In the genomic region with DNA sequence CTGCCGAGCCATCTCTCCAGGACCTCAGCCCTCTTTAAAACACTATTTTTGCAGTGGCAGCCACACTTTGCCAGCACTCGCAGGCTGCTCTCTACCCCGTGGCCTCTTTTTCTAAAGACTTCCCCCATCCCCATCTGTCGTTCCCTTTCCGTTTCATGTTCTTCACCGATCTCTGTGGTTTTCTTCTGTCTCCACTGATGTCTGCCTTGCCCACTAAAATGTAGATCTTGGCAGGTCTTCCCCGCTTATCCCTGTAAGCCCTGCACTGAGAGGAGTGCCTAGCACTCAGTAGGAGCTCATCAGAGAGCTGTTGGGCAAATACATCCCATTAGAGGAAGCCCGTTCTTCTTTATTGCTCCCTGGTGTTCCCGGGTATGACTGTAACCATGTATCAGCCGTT, we compare ENCODE assay signal across 1 mouse cellular context.
TF ChIP-seq lines count a peak whose summit lies in the region.

No protein-coding gene starts in this region.

TF ChIP-seq in MEL, 35 proteins besides CTCF, POLR2A, EP300 and RAD21 (continued from another document):
- no peak for TF ChIP-seq ZNF384 (IDR thresholded peaks at IDR 0.05; ENCODE audit: low read depth, low read length)
- TF ChIP-seq UBTF (IDR thresholded peaks at IDR 0.05; ENCODE audit: borderline replicate concordance, insufficient read depth, low read depth, low read length) = no peak
- TF ChIP-seq SIN3A (IDR thresholded peaks at IDR 0.05; ENCODE audit: low read length) = peak; percentile 47
- TF ChIP-seq MYC (IDR thresholded peaks at IDR 0.05; ENCODE audit: low read depth, low read length) = no peak
- TF ChIP-seq TAL1 (IDR thresholded peaks at IDR 0.05; ENCODE audit: low read length) = no peak
- peak; percentile 54; the same call in 1 of the 2 replicates for TF ChIP-seq RCOR1 (IDR thresholded peaks at IDR 0.05; ENCODE audit: low read depth, low read length)
- TF ChIP-seq GABPA (IDR thresholded peaks at IDR 0.05; ENCODE audit: low read depth, low read length) = no peak
- no peak; the same call in 1 of the 2 replicates for TF ChIP-seq MAFK (IDR thresholded peaks at IDR 0.05; ENCODE audit: borderline replicate concordance, low read depth, low read length)
- TF ChIP-seq NELFE (IDR thresholded peaks at IDR 0.05; ENCODE audit: low read depth, low read length) = 0 out of 2 replicates have a peak, but pooled peaks have one; percentile 21
- TF ChIP-seq BHLHE40 (IDR thresholded peaks at IDR 0.05; ENCODE audit: borderline replicate concordance, low read depth, low read length) = no peak
- TF ChIP-seq GATA1 (IDR thresholded peaks at IDR 0.05; ENCODE audit: low read depth, low read length) = no peak
- no peak for TF ChIP-seq POLR2AphosphoS2 (IDR thresholded peaks at IDR 0.05; ENCODE audit: low read length)
- no peak for TF ChIP-seq USF1 (IDR thresholded peaks at IDR 0.05; ENCODE audit: low read depth, low read length)
- TF ChIP-seq CHD1 (IDR thresholded peaks at IDR 0.05; ENCODE audit: low read depth, low read length) = 0 out of 2 replicates have a peak, but pooled peaks have one; percentile 27
- peak; percentile 54; the same call in 1 of the 2 replicates for TF ChIP-seq ETS1 (IDR thresholded peaks at IDR 0.05; ENCODE audit: low read depth, low read length)
- TF ChIP-seq MAX (IDR thresholded peaks at IDR 0.05; ENCODE audit: low read length) = peak; percentile 33; the same call in 1 of the 2 replicates
- TF ChIP-seq NRF1 (IDR thresholded peaks at IDR 0.05; ENCODE audit: insufficient read depth, low read depth, low read length, poor library complexity, severe bottlenecking) = no peak
- no peak for TF ChIP-seq ZMIZ1 (IDR thresholded peaks at IDR 0.05; ENCODE audit: low read depth, low read length)
- 0 out of 2 replicates have a peak, but pooled peaks have one; percentile 4 for TF ChIP-seq ZC3H11A (IDR thresholded peaks at IDR 0.05; ENCODE audit: low read depth, low read length)
- 0 out of 2 replicates have a peak, but pooled peaks have one; percentile 36 for TF ChIP-seq HCFC1 (IDR thresholded peaks at IDR 0.05; ENCODE audit: low read depth, low read length)
- no peak for TF ChIP-seq E2F4 (IDR thresholded peaks at IDR 0.05; ENCODE audit: borderline replicate concordance, low read depth, low read length)
- TF ChIP-seq USF2 (IDR thresholded peaks at IDR 0.05; ENCODE audit: borderline replicate concordance in 1 of 2, insufficient read depth in 1 of 2, low read depth in 1 of 2, low read length in 2 of 2) = no peak
- TF ChIP-seq JUND (IDR thresholded peaks at IDR 0.05; ENCODE audit: low read depth, low read length) = no peak
TF ChIP-seq in MEL: peak in this region for 13.
